Mouse (Mus musculus): ENCODE results near the gene Prom2.
A peak's percentile ranks its signal among the peaks of the same experiment; 100 is the strongest.

Prom2 gene

DNA sequence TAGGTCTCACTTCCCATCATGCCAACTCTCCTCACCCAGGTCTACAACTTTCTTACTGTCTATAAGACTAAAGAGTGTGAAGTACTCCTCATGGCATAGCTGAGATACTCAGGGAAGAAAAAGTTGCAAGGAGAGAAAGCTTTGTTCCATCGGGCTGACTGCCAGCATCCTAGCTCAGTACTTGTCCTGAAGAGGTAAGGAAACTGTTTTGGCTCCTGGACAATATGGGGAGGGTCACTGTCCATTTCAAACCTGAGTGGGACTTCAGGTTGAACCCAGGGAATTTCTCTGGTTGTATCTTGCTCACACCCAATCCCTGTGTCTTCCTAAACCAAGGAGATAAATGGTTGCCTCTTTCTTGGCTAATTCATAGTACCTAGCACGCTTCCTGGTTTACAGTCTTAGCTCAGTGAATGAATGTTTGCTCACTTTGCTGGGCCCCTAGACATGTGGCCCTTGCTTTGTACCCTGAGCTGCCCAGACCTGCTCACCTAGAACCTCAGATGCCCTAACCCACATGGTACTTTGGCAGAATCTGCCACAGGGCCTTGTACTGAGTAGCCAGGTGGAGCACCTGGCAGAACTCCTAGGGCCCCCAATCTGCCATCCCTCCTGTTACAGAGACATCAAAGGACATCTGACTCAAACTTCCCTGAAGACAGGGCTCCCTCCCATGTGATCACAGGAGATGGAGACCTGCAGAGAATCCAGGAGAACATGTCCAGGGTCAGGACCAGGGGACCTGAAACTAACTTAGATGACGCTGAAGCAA, 16.1 kb downstream of the Prom2 start:
- DNase-seq (ENCODE audit: extremely low read depth, insufficient read length, low spot score): no peak

DNA sequence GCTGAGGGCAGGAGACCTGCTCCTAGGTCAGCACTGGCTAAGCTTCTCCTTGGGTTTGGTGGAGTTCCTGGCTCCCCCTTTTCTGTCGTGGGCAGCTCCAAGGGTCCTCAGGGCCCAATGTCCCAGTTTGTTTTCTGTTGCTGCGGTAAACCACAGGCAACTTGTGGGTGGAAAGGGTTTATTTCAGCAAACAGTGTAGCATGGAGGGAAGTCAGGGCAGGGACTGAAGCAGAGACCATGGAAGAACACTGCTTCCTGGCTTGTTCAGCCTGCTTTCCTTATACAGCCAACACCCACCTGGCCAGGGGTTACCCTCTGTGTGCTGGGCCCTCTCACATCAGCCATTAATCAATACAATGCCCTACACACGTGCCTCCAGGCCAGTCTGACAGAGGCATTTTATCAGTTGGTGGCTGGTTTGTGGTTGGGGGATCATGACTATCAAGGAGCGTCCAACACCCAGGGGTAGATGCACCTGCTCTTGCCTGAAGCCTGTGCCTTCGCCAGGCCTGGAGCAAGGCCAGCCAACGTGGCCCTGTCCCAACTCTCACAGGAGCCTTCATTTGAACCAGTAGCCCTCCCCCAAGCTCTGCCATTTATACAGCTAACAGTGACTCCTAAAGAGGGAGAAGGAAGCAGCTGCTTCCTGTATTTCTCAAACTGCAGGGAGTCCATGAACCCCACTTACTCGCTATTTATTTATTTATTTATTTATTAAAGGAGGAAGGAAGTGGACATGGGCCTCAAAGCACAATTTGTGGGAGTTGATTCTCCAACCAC, 17.1 kb downstream of the Prom2 start:
- no peak for DNase-seq (ENCODE audit: extremely low read depth, insufficient read length, low spot score)

DNA sequence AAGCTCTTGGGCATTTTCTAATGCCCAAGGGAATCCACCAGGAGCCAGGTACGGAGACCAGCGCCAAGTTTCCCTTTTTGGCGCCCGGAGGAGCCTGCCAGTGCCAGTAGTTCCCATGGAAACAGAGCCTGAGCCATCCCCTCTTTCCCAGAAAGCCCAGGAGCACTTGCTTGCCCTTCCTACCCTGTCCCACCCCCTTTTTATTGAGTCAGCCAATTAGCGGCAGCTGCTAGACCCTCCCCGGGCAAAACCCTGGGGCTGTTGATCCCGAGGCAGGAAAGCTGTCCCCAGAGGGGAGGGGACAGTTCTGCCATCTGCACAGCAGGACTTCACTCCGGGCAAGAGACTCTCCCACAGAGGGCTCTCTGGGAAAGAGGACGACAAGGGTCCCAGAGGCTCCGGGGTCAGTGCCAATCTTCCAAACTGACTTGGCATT, 19.2 kb downstream of the Prom2 start, which contains the start of gene Kcnip3:
Kcnip3 (minus strand) TSS at position 89 of the 436 bp plus-strand sequence.
- no peak for DNase-seq (ENCODE audit: extremely low read depth, insufficient read length, low spot score)

DNA sequence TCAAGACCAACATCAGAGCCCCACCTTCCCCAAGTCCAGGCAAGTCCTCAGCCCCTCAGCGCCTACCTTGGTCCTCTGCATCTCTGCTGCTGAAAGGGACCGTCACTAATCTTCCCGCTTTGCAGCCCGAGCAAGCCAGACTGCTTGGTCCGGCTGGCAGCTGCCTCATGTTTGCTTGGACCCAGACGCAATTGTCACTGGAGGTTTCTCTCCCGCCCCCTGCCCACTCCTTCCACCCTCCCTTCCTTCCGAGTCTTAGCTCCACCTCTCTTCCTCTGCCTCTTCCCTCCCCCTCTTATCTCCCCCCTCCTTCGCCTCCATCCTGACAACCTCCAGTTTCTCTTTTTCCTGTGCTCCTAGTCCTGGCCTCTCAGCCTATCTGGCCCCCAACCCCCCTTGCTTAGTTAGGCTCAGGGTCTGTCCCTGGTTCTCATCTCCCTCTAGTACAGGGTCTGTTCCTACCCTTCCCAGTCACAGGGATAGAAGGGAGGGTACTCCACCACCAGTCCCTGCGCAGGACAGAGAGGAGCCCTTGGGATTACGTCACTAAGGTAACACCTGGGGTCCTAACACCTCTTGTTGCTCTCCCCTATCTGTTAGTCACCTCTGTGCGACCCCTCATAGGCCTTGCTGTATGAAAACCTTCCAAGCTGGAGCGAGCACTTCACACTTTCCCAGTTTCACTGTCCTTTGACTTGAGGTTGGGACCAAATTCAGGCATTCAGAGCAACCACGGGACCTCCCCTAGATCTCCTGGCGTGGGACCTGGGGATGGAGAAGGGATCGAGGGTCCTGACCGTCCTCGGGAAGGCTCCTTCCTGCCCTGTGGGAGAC, 19.9 kb downstream of the Prom2 start:
- no peak for DNase-seq (ENCODE audit: extremely low read depth, insufficient read length, low spot score)

DNA sequence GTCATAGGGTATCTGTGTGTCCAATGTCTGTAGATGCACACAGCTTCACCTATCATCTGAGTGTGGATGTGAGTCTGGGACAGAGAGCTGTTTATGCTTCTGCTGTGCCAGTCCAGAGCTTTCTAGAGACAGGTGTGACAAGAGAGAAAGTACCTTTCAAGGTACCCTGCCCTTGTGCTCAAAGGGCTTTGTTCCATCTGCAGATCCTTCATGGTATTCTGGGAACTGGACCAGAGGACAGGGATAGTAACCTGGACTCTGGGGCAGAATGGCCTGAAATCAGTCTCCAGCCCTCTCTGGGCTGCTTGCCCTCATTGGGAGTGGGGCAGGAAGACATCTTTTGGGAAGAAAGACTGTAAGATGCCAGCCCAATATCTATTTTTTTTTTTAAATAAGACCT, 21.1 kb downstream of the Prom2 start:
- no peak for DNase-seq (ENCODE audit: extremely low read depth, insufficient read length, low spot score)

DNA sequence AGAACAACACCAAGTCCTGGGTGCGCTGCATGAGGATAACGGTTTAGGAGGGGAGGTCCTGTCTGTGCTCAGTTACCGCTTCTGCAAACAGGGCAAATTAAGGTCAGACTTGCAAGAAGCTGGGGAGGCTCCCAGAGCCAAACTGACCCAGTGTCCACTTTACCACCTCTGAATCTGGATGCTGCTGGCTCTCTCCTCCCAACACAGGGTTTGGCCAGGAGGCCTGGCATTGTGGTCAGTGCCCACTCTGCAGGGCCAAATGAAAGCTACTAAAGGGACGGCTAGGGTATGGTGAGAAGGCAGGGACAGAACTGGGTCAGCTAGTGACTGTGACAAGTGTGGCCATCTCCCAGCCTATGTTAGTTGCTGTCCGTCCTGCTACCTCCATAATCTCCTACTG, 22.0 kb downstream of the Prom2 start:
- no peak for DNase-seq (ENCODE audit: extremely low read depth, insufficient read length, low spot score)

DNA sequence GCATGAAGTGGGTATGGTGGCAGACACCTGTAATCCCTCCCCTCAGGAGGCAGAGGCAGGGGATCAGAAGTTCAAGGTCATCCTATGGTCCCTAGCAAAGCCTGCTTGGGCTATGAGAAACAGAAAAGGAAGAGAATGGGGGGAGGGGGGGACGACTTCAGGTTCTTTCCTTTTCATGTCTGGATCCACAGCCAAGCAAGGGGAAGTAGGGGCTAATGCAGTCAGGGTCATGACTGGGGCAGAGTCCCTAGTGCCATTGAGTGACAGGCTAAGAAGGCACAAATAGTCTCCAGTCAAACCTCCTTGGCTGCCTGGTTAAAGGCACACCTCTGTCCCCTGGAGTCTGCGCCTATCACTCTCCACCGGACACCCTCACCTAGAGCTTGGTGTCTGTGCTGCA, 22.4 kb downstream of the Prom2 start:
- DNase-seq (ENCODE audit: extremely low read depth, insufficient read length, low spot score): no peak

DNA sequence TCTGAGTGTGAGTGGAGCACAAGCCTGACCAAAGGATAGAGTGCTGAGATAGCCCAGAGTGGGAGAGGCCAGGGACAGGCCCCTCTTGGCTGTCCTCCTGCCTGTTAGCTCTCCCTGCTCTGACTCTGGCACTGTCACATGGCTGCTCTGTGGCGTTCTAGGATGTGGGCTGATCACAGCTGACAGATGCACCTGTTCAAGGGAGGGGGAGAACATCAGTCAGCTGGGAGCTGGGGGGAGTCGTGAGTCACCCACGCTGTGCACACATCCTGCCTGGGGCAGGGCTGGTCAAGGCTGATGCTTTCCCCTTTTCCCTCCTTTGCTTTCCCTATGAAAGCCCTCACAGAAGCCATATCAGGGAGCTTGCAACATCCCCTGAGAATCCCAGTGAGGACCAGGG, 23.0 kb downstream of the Prom2 start:
- no peak for DNase-seq (ENCODE audit: extremely low read depth, insufficient read length, low spot score)

DNA sequence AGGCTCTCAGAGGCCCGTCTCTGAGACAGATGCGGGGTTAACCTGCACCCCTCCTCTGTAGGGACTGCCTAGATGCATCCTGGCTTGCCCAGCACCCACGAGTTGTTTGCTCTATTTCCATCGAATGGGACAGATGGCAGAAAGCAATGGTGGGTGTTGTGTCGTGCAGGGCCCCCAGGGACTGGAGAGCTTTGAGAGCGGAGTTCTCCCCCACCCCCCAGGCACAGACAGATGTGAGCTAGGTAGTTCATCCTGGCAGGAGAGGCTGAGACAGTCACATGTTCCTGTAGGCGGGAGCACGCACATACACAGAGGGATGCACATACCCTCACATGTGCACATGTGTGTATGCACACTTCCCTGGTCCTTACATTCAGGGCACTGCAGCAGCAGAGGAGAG, 24.2 kb downstream of the Prom2 start:
- no peak for DNase-seq (ENCODE audit: extremely low read depth, insufficient read length, low spot score)

DNA sequence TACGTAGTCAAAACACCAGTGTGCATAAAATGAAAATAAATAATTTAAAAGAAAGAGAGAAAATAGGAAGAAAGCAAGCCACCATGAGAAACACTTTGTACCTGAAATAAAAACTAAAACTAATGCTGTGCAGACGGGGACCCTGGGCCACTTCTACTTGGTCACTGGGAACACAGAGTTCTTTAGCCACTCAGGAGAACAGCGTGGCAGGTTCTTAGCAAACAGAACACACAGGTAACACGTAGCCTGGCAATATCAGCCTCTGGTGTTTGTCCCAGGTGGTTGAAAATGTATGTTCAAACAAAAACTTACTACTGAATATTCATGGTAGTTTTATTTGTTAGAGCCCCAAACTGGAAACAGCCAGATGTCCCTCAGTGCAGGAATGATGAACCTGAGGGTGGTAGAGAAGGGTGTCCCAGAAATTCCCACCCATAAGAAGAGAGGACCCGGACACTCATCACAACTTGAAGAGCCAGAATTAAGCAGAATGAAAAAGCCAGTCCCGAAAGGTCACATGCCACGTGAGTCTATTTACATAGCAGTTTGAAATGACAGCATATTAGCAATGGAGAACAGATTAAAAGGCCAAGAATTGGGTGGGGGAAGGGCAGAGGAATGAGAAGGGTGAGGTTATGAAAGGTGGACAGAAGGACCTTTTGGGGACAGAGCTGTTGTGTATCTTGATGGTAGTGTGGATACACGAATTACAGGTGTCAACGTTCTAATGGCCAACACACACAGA, 26.7 kb downstream of the Prom2 start:
- no peak for DNase-seq (ENCODE audit: extremely low read depth, insufficient read length, low spot score)

DNA sequence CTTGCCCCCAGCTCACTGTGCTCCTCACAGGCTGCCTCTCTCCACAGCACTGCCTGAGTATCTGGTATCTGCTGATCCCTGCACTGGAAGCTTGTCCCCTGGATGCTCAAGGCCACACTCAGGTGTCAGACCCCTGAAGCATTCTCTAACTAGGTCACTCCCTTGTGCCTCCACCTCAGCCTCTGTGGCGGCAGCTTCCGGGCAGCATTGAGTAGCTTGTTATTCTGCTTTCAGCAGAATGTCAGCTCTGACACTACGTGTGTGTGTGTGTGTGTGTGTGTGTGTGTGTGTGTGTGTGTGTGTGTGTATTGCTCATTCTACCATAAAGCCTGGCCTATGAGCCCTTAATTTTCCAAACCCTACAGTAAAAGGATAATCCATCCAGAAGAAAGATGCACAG, 28.0 kb downstream of the Prom2 start:
- DNase-seq (ENCODE audit: extremely low read depth, insufficient read length, low spot score): no peak

DNA sequence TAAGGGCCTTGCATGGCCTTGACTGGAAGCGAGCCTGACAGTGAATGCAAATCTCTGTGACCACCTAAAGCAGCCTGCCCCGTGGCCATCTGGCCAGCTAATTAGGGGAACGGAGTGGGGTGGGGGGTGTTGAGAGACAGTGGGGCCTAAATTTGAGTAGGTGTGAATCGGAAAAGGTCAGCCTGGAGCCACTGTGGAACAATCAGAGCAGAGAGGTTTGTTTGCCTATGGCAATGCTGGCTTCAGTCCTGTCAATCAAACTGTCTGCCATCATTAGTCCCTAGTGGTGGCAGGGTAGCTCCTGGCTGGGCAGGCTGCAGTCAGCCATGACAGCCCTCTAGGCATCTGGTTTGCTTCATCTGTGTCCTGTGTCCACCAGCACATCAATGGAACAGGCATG, 29.8 kb downstream of the Prom2 start:
- DNase-seq (ENCODE audit: extremely low read depth, insufficient read length, low spot score): no peak

DNA sequence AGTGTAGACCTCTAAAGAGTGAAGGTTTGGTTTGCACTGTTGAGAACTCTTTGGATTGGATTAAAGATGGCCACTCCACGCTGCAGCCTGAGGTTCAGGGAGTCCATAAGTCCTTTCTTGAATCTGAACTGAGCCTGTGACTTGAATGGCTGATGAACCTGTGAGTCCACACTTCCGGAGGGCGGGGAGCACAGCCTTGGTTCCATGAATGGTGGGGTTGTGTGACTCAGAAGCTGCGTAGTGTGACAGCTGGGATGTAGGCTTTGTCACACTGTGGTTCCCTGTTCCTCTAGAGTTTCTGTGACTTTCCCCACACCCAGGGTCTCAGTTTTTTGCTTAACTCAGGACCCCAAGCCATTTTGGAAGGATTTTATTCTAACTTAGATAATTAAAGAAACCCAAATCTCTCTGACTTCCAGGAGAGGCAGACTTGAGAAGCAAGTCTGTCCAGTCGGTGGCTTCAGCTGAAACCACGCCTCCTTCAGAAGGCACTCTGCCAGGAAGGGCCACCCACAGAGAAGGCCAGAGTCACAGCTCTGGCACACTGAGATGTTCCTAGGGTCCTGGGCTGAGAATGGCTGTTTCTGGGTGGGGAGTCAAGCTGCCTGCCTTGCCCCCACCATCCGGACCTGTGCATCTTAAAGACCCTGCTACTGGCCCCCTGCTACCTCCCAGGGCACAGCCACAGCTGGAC, 33.2 kb downstream of the Prom2 start:
- no peak for DNase-seq (ENCODE audit: extremely low read depth, insufficient read length, low spot score)

DNA sequence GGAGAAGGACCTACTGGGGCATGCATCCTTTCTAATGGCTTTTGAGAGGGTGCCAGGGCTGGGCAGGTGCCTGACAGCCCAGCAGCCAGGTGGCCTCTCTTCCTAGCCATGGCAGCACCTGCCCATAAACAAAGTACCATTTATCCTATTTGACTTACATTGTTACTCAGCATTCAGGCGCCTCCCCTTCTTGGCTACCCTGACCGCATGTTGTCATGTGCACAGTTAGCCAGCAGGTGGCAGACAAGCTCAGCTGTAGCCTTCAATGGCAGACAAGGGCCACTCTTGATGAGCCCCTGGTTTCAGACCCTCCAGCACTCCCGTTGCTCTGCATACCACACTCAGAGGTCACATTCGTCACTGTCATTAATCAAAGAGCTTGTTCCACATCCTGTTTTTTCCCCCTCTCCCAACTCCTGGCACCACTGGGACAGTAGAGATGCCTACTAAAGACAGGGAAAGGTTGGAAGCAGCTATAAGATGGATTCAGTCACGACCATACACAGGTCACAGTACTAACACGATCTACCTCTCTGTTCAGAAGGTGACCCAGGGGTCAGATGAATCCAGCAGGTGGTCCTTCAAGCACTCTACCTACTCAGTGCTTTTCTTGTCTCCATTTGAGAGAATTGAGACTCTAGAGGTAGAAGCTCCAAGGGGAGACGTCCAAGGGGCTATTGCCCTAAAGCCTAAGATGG, 34.0 kb downstream of the Prom2 start:
- peak; percentile 41 for DNase-seq (ENCODE audit: extremely low read depth, insufficient read length, low spot score)

DNA sequence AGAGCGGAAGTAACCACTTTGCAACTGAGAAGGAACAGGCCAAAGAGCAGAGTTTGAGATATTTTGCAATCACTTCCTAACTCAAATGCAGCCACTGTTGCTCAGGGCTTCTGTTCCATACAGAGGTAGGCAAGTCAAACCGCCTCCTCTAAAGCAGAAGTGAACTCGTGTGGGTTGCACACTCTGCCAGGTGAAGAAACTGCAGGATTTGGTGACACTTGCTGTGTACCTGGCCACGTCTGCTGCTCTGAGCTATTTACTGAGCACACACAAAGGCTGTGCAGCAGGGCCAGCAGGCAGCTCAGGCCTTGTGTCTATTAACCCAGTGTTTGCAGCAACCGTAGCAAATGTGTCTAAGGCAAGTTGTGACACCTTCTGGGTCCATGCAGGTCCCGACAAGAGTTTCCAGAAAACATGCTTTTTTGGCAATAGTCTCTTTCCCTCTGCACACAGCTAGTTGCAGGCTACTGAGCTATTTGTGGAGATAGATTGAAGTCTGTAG, 35.1 kb downstream of the Prom2 start:
- DNase-seq (ENCODE audit: extremely low read depth, insufficient read length, low spot score): no peak

DNA sequence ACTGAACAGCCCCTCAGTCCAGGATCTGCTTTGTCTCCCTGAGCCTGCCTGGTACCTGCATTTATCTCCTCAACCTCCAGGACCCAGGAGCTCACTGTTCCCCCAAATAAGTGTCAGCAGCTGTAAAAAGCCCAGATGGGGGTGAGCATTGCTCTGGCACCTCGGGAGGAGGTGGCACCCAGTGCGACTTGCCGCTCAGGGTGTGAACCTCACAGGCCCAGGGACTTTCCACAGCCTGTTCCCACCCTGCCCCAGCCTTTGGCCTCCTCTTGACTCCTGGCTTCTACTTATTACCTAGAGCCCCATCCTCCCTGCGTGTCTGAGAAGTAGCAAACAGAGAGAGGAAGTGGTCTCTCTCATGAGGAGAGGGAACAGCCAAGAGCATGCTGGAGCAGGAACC, 36.1 kb downstream of the Prom2 start:
- no peak for DNase-seq (ENCODE audit: extremely low read depth, insufficient read length, low spot score)

DNA sequence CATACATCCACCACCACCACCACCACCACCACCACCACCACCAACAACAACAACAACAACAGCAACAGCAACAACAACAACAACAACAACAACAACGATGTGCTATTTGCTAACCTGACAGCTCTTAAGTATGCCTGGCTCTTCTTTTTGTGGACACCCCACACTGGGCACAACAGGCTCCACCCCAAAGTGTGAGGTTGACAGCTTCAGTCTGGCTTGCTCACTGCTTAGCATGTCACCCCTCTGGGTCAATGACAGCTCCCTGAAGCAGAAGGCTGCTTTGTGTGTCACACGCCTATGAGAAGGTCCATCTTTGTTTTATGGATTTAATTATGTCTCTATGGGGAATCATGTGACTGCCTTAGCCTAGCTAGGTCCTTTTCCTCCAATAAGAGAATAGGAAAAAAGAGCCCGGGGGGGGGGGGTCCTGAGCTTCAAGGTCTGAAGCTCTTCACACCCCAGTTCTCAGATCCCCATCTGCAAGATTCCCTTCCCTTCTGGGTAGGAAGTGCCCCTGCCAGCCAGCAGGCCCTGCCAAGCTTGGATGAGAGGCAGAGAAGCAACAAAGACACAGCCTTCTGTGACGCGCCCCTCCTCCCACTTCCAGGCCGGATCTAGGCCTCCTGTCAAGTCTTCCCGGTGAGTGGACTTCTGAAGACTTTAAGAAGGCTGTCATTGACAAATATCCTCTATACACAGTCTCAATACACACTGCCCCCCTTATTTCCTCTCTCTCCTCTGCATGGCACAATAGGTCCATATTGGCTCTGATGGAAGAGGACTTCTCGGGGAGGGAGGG, 37.3 kb downstream of the Prom2 start:
- no peak for DNase-seq (ENCODE audit: extremely low read depth, insufficient read length, low spot score)

DNA sequence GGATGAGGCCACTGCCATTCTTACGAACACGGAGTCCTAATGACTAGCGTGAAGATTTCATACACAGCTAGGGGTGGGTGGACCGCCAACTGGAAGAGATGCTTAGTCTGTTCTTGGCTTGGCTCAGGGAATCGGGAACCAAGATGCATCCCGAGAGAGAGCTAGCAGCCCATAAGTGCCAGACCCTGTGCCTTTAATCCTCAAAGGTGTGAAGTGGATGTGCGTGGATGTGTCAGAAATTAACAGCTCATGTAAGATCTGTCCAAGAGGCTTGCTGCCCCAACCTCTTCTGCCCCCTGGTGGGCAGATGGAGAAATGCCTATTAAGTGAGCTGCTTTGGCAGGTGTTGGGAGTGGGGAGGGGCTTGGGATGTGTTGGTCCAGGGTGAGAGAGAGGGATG, 40.2 kb downstream of the Prom2 start:
- no peak for DNase-seq (ENCODE audit: extremely low read depth, insufficient read length, low spot score)

Data from 3134 (cell line).